Mouse (Mus musculus): ENCODE measurements at regions not wholly inside any gene's neighbourhood (a gene's known extent, or its start where the extent isn't known, plus 50 kb on each side); places are given as distances from the start of the nearest gene placed in this dataset.
A peak's percentile ranks its signal among the peaks of the same experiment; 100 is the strongest.

GRCm38 (mm10) chr3:60320213-60320936 is 152.3 kb upstream of the Mbnl1 start:
- peak; percentile 99 for ATAC-seq

- ATAC-seq = no peak
Observed at GRCm38 (mm10) chr3:60323514-60323913, 149.1 kb upstream of the Mbnl1 start.

GRCm38 (mm10) chr3:60324416-60324815 is 148.2 kb upstream of the Mbnl1 start:
- no peak for ATAC-seq

GRCm38 (mm10) chr3:60324969-60325368 is 147.7 kb upstream of the Mbnl1 start:
- no peak for ATAC-seq

GRCm38 (mm10) chr3:60332460-60332859 is 140.2 kb upstream of the Mbnl1 start:
- ATAC-seq = no peak

GRCm38 (mm10) chr3:60333669-60334068 is 139.0 kb upstream of the Mbnl1 start:
- ATAC-seq = no peak

GRCm38 (mm10) chr3:60334133-60334532 is 138.5 kb upstream of the Mbnl1 start:
- no peak for ATAC-seq

- no peak for ATAC-seq
Observed at GRCm38 (mm10) chr3:60346390-60346789, 126.2 kb upstream of the Mbnl1 start.

GRCm38 (mm10) chr3:60347049-60347448 is 125.6 kb upstream of the Mbnl1 start:
- ATAC-seq = no peak

- no peak for ATAC-seq
Observed at GRCm38 (mm10) chr3:60371176-60371965, 101.3 kb upstream of the Mbnl1 start.

GRCm38 (mm10) chr3:60373662-60374061 is 99.0 kb upstream of the Mbnl1 start:
- ATAC-seq = no peak

- ATAC-seq = no peak
Observed at GRCm38 (mm10) chr3:60388593-60388992, 84.0 kb upstream of the Mbnl1 start.

GRCm38 (mm10) chr3:60389032-60389431 is 83.6 kb upstream of the Mbnl1 start:
- no peak for ATAC-seq

GRCm38 (mm10) chr3:60395299-60395698 is 77.3 kb upstream of the Mbnl1 start:
- ATAC-seq = no peak

- no peak for ATAC-seq
Observed at GRCm38 (mm10) chr3:60396971-60397370, 75.7 kb upstream of the Mbnl1 start.

GRCm38 (mm10) chr3:60398796-60399195 is 73.8 kb upstream of the Mbnl1 start:
- no peak for ATAC-seq

- no peak for ATAC-seq
Observed at GRCm38 (mm10) chr3:60402251-60402830, 70.3 kb upstream of the Mbnl1 start.

GRCm38 (mm10) chr3:60407426-60407825 is 65.2 kb upstream of the Mbnl1 start:
- peak; percentile 5 for ATAC-seq

GRCm38 (mm10) chr3:60407906-60408305 is 64.7 kb upstream of the Mbnl1 start:
- ATAC-seq = peak; percentile 50

GRCm38 (mm10) chr3:60408553-60409282 is 63.9 kb upstream of the Mbnl1 start:
- ATAC-seq = peak; percentile 49

GRCm38 (mm10) chr3:60409283-60409633 is 63.4 kb upstream of the Mbnl1 start:
- peak; percentile 1 for ATAC-seq

- ATAC-seq = no peak
Observed at GRCm38 (mm10) chr3:60411746-60412145, 60.9 kb upstream of the Mbnl1 start.

GRCm38 (mm10) chr3:60412206-60412605 is 60.4 kb upstream of the Mbnl1 start:
- ATAC-seq = no peak
